Mouse (Mus musculus) embryo, embryonic 9.5 days (tissue): ENCODE results near the gene Uhmk1.
A peak's percentile ranks its signal among the peaks of the same experiment; 100 is the strongest.

ENCODE experiments used
- DNase-seq: peaks from one replicate; pipeline ENCODE4 v3.0.0-alpha.2; 2017; ENCODE audit errors: extremely low spot score

Gene Uhmk1

DNA sequence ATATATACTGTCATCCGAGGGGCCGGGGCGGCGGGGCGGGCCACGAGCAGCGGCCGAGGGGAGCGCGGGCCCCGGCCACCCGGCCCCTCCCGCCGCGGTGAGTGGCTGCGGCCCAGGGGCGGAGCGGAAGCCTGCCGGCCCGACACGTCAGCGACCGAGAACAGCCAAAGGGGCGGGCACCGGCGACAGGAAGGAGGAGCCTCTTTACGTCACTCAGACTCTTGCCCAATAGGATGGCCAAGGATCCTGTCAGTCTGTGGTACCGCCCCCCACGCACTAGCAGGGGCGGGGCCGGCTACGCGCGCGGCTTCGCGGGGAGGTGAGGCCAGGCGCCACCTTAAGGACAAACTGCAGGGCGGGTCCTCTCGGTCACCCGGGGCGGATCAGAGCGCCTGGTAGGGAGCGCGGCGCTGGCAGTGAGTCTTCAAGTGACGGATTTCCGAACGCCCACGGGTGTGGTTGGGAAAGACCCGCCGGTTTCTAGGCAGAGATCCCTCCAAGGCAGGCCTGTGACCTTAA, 40.3 kb downstream of the Uhmk1 start, which contains the start of gene Uap1:
Gene Uap1 (minus strand): TSS at position 144 of the 519 bp plus-strand sequence.
- peak; percentile 99 for DNase-seq

DNA sequence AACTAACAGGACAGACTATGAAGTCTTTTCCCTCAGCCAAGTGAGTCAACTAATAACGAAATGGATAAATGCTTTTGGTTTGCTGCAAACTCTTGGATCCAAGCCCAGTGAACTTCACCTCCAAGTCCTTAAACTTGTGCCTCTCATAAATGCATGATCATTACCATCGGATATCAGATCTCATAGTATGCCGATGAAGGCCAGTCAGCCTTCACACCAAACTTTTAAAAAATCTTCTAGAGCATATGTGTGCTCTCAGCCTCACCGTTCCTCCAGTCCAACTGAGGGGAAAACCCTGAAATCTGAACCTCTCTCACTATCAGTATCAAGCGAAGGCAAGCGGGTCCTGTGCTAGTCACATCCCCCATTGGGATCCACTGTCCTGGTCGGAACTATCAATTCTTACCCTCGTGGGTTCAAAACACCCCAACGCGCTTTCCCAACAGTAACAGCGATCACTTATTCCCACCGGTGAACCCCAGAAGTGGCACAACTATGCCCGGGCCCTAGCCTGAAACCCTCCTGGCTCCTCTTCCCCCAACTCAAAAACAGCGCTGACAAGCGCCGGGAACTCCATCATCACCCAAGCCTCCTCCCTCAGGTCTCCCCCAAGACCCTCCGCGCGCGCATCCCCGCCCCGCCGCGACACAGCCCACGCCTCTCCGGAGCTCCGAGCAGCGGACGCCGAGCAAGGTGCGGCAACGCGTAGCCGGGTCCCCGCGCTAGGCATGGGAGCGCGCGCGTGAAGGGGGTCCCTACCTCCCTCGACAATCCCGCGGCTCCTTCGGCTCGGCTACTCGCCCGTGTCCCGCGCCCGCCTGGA, 41.0 kb downstream of the Uhmk1 start:
- DNase-seq = no peak

DNA sequence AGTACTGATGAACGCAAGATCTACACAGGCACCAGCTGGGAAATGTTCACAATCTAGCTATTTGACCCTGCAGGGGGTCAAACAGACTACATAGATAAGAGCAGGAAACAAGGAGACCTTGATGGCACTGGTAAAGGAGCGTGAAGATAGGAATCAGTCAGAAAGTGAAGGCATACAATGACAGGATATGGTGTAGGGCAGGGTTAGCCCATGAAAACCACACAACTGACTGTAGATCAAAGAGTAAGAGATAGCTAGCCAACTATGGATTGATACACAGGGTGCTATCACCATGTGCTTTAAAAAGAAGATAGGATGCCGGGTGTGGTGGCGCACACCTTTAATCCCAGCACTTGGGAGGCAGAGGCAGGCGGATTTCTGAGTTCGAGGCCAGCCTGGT, 47.4 kb downstream of the Uhmk1 start:
- DNase-seq = no peak

DNA sequence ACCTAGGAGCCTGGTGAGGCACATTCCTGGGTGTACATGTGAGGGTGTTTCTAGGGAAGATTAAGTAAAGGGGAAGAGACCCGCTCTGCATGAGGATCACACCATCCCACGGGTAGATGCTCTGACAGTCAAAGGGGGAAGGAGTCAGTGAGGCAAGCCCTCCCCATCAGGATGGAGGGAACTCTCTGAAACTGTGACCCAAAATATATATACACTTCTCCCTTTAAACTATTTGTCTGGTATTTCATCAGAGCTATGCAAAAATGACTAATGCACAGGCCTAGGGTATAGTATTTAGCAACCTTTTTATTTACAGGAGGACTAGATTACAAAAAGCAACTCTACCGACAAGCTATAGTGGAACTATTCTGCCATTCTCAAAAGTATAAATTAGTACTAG, 50.3 kb downstream of the Uhmk1 start:
- DNase-seq = no peak

DNA sequence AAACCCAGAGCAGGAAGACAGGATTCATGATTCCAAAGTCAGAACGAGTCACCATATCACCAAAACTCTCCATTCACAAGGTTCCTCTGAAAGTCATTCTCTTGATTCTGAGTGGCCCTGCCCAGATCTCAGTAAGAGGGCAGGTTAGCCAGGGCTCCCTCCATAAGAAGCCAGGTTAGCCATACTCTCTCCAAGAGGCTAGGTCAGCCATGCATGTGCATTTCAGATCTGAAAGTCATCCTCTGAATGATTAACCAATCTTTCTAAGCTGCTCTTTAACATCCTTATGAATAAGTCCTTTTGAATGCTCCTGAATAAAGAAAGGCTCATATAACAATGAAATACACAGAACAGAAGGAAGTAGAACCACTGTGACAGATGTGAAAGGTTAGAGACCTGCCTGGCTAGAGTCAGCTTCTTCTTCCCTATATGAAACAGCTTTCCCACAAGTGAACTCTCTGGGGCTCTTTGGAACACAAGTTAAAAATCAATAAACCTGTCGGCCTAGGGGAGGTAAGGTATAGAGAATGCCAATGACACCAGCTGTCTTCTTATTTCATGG, 51.1 kb downstream of the Uhmk1 start:
- no peak for DNase-seq

DNA sequence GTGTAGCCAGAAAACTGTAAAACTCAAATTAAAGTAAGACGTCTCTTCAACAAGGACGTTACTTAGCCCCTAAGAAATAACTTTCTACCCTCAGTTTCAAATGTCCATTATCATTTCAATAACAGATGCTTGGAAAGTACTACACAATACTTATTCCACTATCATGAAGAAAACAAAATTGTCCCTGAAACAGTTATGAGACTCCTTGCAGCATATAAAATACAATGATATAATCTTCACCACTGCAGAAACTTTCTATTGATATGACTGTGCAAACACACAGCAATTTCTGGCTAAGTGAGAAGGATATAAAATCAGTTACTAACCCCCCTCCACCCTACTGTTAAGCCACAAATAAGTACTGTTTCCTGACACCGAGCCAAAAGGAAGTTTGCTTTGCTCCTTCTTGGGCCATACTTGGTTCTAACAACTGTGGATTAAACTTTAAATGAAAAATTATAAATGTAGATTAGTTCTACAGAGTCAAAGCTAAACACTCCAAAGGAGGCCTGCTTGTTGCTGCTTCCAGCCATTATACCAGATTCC, 51.7 kb downstream of the Uhmk1 start:
- no peak for DNase-seq

DNA sequence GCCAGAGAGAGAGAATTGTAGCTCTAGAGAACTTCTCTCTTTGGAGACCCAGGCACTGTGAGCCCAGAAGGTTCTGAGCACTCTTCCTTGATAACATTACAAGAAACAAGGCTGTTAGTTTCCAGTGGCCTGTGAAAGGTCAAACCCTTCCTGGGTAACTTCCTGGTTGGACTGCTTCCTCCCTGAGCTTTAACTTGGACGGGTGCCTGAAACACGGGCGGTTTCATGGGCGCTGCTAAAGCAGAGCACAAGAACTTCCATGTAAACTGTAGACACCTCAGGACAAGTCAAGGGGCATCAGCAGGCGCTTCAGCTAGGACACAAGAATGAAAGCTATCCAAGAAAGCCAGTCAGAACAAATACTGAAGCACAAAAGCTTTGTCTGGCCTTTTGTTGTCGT, 53.3 kb downstream of the Uhmk1 start:
- DNase-seq = no peak

DNA sequence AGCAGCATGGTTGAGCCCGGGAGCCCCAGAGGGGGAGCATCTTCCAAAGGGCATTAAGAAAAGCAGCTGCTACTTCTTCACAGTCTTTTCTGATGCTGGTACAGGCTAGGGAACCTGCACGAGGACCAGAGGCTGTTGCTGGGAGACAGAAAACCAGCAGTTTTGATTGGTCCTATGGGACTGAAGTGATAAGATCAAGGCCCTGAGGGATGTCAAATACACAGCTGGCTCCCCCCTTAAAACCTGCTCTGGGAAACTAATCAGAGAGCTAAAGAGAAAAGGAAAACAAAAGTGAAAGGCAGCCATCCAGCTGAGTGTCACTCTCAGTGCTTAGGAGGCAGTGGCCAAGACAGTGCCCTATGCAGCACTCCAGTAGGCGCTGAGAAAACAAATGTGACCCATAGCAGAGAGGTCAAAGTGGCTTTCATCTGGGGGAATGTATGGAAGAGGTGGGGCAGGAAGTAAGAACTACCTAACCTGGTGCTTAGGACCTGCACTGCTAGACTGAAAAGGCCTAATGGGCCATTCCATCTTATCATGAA, 54.7 kb downstream of the Uhmk1 start:
- no peak for DNase-seq

DNA sequence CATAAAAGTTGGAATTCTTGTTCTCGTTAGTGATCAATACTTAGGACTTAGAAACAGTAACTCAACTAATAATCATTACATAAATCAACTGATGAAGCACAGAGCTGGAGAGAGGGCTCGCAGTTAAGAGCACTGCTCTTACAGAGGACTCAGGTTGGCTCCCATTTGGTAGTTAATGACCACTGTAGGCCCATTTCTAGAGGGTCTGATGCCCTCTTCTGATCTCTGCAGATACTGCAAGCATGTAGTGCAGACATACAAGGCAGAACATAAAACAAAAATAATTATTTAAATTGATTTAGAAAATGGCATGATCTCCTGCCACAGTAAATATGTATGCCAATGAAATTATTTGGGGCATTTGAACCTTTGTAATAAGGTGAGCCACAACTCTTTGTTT, 55.5 kb downstream of the Uhmk1 start:
- DNase-seq = no peak

DNA sequence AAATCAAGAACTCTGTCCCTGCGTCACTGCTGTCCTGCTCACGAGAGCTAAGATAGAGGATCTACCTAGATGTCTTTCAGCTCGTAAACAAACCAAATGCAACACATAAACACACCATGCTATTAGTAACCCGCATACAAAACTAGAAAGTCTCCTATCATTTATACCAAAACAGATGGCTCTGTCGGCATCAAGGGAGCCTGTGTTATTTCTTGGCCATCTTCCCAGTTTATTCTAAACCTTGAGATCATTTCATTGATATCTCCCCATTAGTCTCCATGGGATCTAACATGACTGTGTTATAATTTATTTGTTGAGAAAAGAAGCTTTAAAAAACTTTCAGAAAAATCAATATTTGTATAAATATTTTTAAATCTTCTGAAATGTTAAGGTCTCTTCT, 59.4 kb downstream of the Uhmk1 start:
- DNase-seq = no peak

DNA sequence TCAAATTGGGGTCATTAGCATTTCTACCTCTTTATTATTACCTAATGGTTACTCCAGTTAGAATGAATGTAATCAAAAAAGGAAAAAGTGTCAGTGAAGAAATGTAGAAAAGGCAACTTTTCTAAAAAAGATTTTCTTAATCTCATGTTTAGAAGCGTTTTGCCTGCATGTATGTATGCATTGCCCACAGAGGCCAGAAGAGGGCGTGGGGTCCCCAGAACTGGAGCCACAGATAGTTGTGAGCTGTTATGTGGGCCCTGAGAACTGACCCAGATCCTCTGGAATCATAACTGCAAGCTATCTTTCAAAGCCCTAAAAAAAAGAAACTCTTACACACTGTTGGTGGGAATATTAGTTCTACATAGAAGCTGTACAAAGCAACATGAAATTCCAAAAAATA, 59.9 kb downstream of the Uhmk1 start:
- no peak for DNase-seq

DNA sequence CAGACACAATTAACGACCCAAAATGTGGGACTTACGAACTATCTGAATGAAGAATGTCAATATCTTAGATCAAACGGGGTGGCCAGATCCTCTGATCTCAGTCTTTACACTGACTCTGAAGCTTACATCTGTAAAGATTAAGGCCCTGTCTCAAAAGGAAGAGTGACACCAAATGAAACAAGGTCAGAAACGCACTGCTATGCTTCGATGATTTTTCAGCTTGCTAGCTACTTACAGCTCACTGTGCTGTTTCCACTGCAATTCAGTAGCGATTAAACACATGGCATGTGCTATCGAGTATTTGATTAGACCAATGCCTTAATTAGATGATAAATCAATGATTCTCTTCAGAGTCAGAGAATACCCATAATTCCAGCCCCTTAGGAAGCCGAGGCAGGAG, 61.2 kb downstream of the Uhmk1 start:
- no peak for DNase-seq

DNA sequence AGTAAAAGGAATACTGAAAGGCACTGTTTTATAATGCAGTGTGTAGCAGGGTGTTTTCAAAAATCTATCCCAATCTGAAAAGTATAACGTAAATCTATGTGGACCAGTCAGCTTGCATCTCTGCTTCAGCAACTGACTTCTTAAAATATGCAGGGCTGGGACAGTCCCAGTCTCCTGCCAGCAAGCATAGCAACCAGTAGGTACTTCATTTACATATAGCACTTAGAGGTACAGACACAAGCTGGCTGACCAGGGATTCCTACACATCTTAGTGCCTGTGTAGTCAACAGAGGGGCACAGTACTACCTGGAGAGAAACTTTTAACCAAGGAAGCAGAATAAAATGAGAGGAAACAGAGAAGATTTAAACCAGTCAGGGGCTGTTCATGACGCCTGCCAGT, 62.6 kb downstream of the Uhmk1 start:
- DNase-seq = no peak

DNA sequence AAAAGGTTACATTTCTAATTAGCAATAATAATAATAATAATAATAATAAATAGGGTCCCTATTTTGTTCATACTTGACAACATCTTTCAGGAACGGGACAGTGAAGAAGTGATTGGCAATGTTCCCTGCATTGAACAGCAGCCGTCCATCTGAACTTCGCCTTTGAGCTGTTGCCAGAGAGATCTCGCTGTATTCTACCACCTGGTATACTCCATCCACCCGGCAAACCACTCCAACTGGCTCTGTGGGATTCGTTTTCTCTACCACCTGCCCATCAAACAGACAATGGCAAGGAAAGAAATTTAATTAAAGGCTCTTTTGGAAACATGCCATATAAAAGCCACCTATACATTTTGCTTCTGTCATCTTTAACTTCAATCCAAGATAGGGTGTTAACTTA, 64.3 kb downstream of the Uhmk1 start:
- DNase-seq = no peak

DNA sequence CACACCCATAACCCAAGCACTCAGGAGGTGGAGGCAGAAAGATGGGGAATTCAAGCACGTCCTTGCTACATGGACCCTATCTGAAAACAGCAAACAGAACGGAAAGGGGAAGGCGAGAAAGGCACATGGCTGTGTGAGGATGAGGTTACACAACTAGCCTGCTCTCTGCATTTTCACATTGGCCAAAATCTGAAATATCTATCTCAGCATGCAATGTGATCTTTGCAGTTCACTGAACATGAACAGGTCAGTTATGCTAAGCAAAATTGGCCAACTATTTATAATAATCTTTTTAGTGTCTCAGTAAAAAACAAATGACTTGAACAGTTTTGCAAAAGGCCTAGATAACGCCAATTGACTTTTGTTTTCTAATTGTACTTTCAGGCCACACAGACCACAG, 65.4 kb downstream of the Uhmk1 start:
- DNase-seq = no peak

DNA sequence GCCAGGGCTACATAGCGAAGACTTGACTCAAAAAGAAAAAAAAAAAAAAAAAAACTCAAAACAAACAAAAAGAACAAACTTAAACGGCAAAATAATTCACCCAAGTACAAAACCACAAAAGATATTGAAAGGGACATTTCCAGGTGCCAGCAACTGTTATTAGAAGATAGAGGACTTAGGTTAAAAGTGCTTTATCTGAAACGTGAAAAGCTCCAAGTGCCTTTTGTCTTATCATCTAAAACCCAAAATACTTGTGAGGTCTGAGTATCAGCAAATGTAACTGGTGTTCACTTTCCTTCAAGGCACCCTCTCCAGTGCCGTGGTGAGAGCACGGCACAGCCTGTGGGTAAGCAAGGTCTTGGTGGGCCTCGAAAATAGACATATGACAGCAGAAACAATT, 66.7 kb downstream of the Uhmk1 start:
- DNase-seq = no peak

DNA sequence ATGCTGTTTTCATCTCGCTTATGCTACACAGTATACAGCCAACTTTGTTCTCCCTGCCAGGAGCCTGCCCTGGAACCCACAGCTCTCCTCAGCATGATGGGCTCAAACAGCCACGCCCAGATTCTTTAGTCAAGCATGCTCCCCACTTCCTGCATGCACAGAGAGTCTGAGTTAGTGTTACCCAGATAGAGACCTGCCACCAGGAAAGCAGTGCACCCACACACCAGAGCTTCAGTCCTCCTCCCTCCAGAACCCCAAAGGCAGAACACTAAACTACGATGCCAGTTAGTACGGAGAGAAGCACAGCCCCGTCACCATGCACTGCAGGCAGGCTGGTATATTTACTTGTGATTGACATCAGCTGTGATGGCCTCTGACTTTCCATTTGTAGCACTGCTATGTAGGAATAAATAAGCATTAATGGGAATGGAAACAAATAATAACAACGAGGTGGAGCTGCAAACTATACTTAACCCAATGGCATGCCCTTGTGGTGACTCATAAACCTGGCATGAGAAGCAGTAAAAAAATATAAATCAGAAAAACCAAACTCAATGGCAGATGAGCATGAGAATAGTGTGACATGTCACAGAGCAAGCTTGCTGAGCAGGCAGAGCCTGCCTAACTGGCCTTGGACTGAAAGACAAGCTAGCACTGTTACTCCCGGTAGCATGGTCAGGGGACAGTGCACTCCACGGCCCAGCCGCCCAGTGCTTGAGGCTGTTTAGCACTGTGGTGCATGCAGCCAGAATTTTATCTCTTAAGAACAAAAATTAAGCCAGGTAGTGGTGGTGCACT, 67.3 kb downstream of the Uhmk1 start:
- no peak for DNase-seq

DNA sequence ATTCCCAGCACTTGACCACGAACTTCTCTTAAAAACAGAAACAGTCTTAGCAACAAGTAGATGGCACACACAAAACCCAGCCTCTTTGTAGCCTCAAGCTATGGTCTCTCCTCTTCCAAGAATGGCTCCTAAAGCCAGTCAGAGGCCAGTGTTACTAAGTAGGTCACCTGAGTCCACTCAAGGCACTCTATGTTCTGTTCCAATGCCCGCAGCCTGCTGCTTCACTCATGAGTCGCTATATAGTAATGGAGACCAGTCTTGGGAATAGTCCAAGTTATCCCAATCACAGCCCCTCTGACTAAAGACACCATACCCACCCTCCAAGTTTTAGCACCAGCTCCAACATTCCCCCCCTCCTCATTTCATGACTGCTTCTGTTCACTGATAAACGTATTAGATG, 69.6 kb downstream of the Uhmk1 start:
- no peak for DNase-seq
